Mouse (Mus musculus): ENCODE data around the gene Gm5901. TPM values are rescaled to one million over a fixed set of nuclear protein-coding genes. Genes with fewer than 3 reads are reported as not detected.

Gm5901 gene
- polyA plus RNA-seq, 1 experiment from 2014 or later = not detected

- no peaks in the 10 kb centered on the region for H3K9me3 ChIP-seq (ENCODE audit: control insufficient read depth, low read length)
- no peak overlapping the region for H3K4me3 ChIP-seq (ENCODE audit: low read length)
- H3K27ac ChIP-seq (ENCODE audit: low read depth, low read length) = no peak overlapping the region
- WGBS = 92% methylated on average over 4 of the region's 4 CpGs
- no peak overlapping the region for H3K9ac ChIP-seq (ENCODE audit: low read depth, low read length)
- peaks cover 4% of the 10 kb centered on the region; the same call in 1 of the 2 replicates for H3K36me3 ChIP-seq (ENCODE audit: control insufficient read depth, insufficient read depth, low read length)
- ATAC-seq = no peak
- H3K4me2 ChIP-seq (ENCODE audit: low read length) = no peak overlapping the region
- H3K4me1 ChIP-seq (ENCODE audit: control insufficient read depth, insufficient read depth, low read depth, low read length) = no peaks in the 10 kb centered on the region
- no peaks in the 10 kb centered on the region for H3K27me3 ChIP-seq (replicated peaks; ENCODE audit: control insufficient read depth, insufficient read depth, low read length)
These were observed 6.3 kb upstream of the Gm5901 start for GRCm38 (mm10) chr7:105368521-105368920.

GRCm38 (mm10) chr7:105372912-105373311 is 1.9 kb upstream of the Gm5901 start:
- no peak overlapping the region for H3K9ac ChIP-seq (ENCODE audit: low read depth, low read length)
- no peak overlapping the region for H3K4me2 ChIP-seq (ENCODE audit: low read length)
- WGBS = 95% methylated on average over 1 of the region's 1 CpGs
- H3K4me1 ChIP-seq (ENCODE audit: control insufficient read depth, insufficient read depth, low read depth, low read length) = no peaks in the 10 kb centered on the region
- no peak overlapping the region for H3K4me3 ChIP-seq (ENCODE audit: low read length)
- no peak overlapping the region for H3K27ac ChIP-seq (ENCODE audit: low read depth, low read length)
- H3K36me3 ChIP-seq (ENCODE audit: control insufficient read depth, insufficient read depth, low read length) = peaks cover 11% of the 10 kb centered on the region
- ATAC-seq = no peak
- no peaks in the 10 kb centered on the region for H3K27me3 ChIP-seq (replicated peaks; ENCODE audit: control insufficient read depth, insufficient read depth, low read length)
- no peaks in the 10 kb centered on the region for H3K9me3 ChIP-seq (ENCODE audit: control insufficient read depth, low read length)

GRCm38 (mm10) chr7:105373509-105373908 is 1.3 kb upstream of the Gm5901 start:
- Histone ChIP-seq H3K27ac (ENCODE audit: low read depth, low read length) (no peak overlapping the region), H3K4me1 (ENCODE audit: control insufficient read depth, insufficient read depth, low read depth, low read length) (no peaks in the 10 kb centered on the region), H3K4me2 (ENCODE audit: low read length) (no peak overlapping the region), H3K36me3 (ENCODE audit: control insufficient read depth, insufficient read depth, low read length) (peaks cover 17% of the 10 kb centered on the region), H3K4me3 (ENCODE audit: low read length) (no peak overlapping the region), H3K9me3 (ENCODE audit: control insufficient read depth, low read length) (no peaks in the 10 kb centered on the region), H3K9ac (ENCODE audit: low read depth, low read length) (no peak overlapping the region), H3K27me3 (replicated peaks; ENCODE audit: control insufficient read depth, insufficient read depth, low read length) (no peaks in the 10 kb centered on the region)
- no peak for ATAC-seq
- 79% methylated on average over 4 of the region's 4 CpGs for WGBS

GRCm38 (mm10) chr7:105373976-105374375 is 862 bp upstream of the Gm5901 start:
- no peaks in the 10 kb centered on the region for H3K4me1 ChIP-seq (ENCODE audit: control insufficient read depth, insufficient read depth, low read depth, low read length)
- no peak overlapping the region for H3K9ac ChIP-seq (ENCODE audit: low read depth, low read length)
- no peak overlapping the region for H3K27ac ChIP-seq (ENCODE audit: low read depth, low read length)
- peaks cover 22% of the 10 kb centered on the region for H3K36me3 ChIP-seq (ENCODE audit: control insufficient read depth, insufficient read depth, low read length)
- WGBS = 96% methylated on average over 3 of the region's 3 CpGs
- H3K9me3 ChIP-seq (ENCODE audit: control insufficient read depth, low read length) = no peaks in the 10 kb centered on the region
- no peak for ATAC-seq
- no peak overlapping the region for H3K4me3 ChIP-seq (ENCODE audit: low read length)
- H3K4me2 ChIP-seq (ENCODE audit: low read length) = no peak overlapping the region
- H3K27me3 ChIP-seq (replicated peaks; ENCODE audit: control insufficient read depth, insufficient read depth, low read length) = no peaks in the 10 kb centered on the region

GRCm38 (mm10) chr7:105380329-105380728 is 5.5 kb downstream of the Gm5901 start:
- no peak overlapping the region for H3K4me2 ChIP-seq (ENCODE audit: low read length)
- H3K9me3 ChIP-seq (ENCODE audit: control insufficient read depth, low read length) = no peaks in the 10 kb centered on the region
- no peak overlapping the region for H3K27ac ChIP-seq (ENCODE audit: low read depth, low read length)
- no peak overlapping the region for H3K9ac ChIP-seq (ENCODE audit: low read depth, low read length)
- WGBS = 96% methylated on average over 3 of the region's 3 CpGs
- H3K36me3 ChIP-seq (ENCODE audit: control insufficient read depth, insufficient read depth, low read length) = peaks cover 59% of the 10 kb centered on the region
- H3K4me3 ChIP-seq (ENCODE audit: low read length) = no peak overlapping the region
- ATAC-seq = no peak
- H3K27me3 ChIP-seq (replicated peaks; ENCODE audit: control insufficient read depth, insufficient read depth, low read length) = no peaks in the 10 kb centered on the region
- no peaks in the 10 kb centered on the region for H3K4me1 ChIP-seq (ENCODE audit: control insufficient read depth, insufficient read depth, low read depth, low read length)

GRCm38 (mm10) chr7:105387696-105388095 is 12.9 kb downstream of the Gm5901 start:
- peaks cover 52% of the 10 kb centered on the region for H3K36me3 ChIP-seq (ENCODE audit: control insufficient read depth, insufficient read depth, low read length)
- 93% methylated on average over 2 of the region's 2 CpGs for WGBS

GRCm38 (mm10) chr7:105390236-105390635 is 15.4 kb downstream of the Gm5901 start:
- H3K36me3 ChIP-seq (ENCODE audit: control insufficient read depth, insufficient read depth, low read length) = peaks cover 31% of the 10 kb centered on the region
- no peak overlapping the region for H3K27ac ChIP-seq (ENCODE audit: low read depth, low read length)
- no peaks in the 10 kb centered on the region for H3K4me1 ChIP-seq (ENCODE audit: control insufficient read depth, insufficient read depth, low read depth, low read length)
- H3K9me3 ChIP-seq (ENCODE audit: control insufficient read depth, low read length) = no peaks in the 10 kb centered on the region
- no peak for ATAC-seq
- H3K4me2 ChIP-seq (ENCODE audit: low read length) = no peak overlapping the region
- H3K27me3 ChIP-seq (replicated peaks; ENCODE audit: control insufficient read depth, insufficient read depth, low read length) = no peaks in the 10 kb centered on the region
- H3K4me3 ChIP-seq (ENCODE audit: low read length) = no peak overlapping the region
- 98% methylated on average over 2 of the region's 2 CpGs for WGBS
- no peak overlapping the region for H3K9ac ChIP-seq (ENCODE audit: low read depth, low read length)

More at GRCm38 (mm10) chr7:105387696-105388095, 12.9 kb downstream of the Gm5901 start:
- no peak overlapping the region for H3K4me3 ChIP-seq (ENCODE audit: low read length)
- H3K9me3 ChIP-seq (ENCODE audit: control insufficient read depth, low read length) = no peaks in the 10 kb centered on the region
- no peaks in the 10 kb centered on the region for H3K4me1 ChIP-seq (ENCODE audit: control insufficient read depth, insufficient read depth, low read depth, low read length)
- no peak for ATAC-seq
- no peak overlapping the region for H3K4me2 ChIP-seq (ENCODE audit: low read length)
- H3K27me3 ChIP-seq (replicated peaks; ENCODE audit: control insufficient read depth, insufficient read depth, low read length) = no peaks in the 10 kb centered on the region
- H3K9ac ChIP-seq (ENCODE audit: low read depth, low read length) = no peak overlapping the region
- H3K27ac ChIP-seq (ENCODE audit: low read depth, low read length) = no peak overlapping the region

- Histone ChIP-seq H3K4me3 (ENCODE audit: low read length) (no peak overlapping the region), H3K4me2 (ENCODE audit: low read length) (no peak overlapping the region), H3K36me3 (ENCODE audit: control insufficient read depth, insufficient read depth, low read length) (peaks cover under 1% of the 10 kb centered on the region; the same call in 1 of the 2 replicates), H3K27ac (ENCODE audit: low read depth, low read length) (no peak overlapping the region), H3K4me1 (ENCODE audit: control insufficient read depth, insufficient read depth, low read depth, low read length) (peaks cover 9% of the 10 kb centered on the region), H3K9ac (ENCODE audit: low read depth, low read length) (no peak overlapping the region), H3K27me3 (replicated peaks; ENCODE audit: control insufficient read depth, insufficient read depth, low read length) (no peaks in the 10 kb centered on the region), H3K9me3 (ENCODE audit: control insufficient read depth, low read length) (no peaks in the 10 kb centered on the region)
- WGBS = 87% methylated on average over 1 of the region's 1 CpGs
- no peak for ATAC-seq
These were observed 19.8 kb downstream of the Gm5901 start for GRCm38 (mm10) chr7:105394606-105395005.

GRCm38 (mm10) chr7:105395131-105395820 is 20.4 kb downstream of the Gm5901 start:
- H3K4me3 ChIP-seq (ENCODE audit: low read length) = no peak overlapping the region
- H3K36me3 ChIP-seq (ENCODE audit: control insufficient read depth, insufficient read depth, low read length) = no peaks in the 10 kb centered on the region
- no peaks in the 10 kb centered on the region for H3K27me3 ChIP-seq (replicated peaks; ENCODE audit: control insufficient read depth, insufficient read depth, low read length)
- no peak overlapping the region for H3K9ac ChIP-seq (ENCODE audit: low read depth, low read length)
- no peaks in the 10 kb centered on the region for H3K9me3 ChIP-seq (ENCODE audit: control insufficient read depth, low read length)
- H3K4me2 ChIP-seq (ENCODE audit: low read length) = no peak overlapping the region
- ATAC-seq = no peak
- no peak overlapping the region for H3K27ac ChIP-seq (ENCODE audit: low read depth, low read length)
- H3K4me1 ChIP-seq (ENCODE audit: control insufficient read depth, insufficient read depth, low read depth, low read length) = peaks cover 9% of the 10 kb centered on the region

Measured in hindbrain, embryonic 16.5 days (tissue).